In the genomic region with DNA sequence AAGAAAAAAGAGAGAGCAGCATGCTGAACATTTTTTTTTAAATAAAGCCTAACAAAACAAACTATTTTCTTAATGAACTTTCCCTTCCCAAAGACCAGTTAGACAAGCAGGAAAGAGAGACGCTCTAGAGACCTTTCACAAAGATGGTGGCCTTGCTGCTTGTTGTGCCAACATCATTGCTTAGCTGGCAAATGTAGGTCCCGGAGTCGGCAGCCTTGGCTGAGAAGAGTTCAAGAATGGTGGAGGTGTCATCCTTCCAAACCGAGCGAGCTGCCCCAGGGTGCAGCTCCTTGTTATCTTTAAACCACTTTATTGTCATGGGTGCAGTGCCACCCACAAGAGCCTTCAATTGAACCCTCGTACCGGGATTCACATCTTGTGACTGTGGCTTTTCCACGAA, we compare ENCODE assay signal across 30 mouse cellular contexts.
"Had no signal": no experiment of that assay in that cellular context is flagged by ENCODE, and none has a peak within 500 bp of the region (broad histone marks: within the 10 kb centered on the region; RNA-seq: fewer than 3 reads in every experiment).

No protein-coding gene starts in this region.

- DNase-seq: heart, postnatal 10 days; heart, postnatal 14 days; heart, postnatal 36 days; heart, postnatal 4 days; kidney, adult 11 months; kidney, adult 18-20 months; kidney, adult 2 months; kidney, adult 8-10 months; kidney, adult 9 months; kidney, postnatal 10 days; kidney, postnatal 14 days; kidney, postnatal 25 days; kidney, postnatal 36 days; kidney, postnatal 4 days; layer of hippocampus, adult 9-11 months; layer of hippocampus, postnatal 36 days had no signal

- H3K36me3 ChIP-seq: hindbrain, embryonic 10.5 days; hindbrain, embryonic 12.5 days; hindbrain, embryonic 13.5 days; hindbrain, embryonic 15.5 days; intestine, embryonic 15.5 days; kidney, embryonic 15.5 days had no signal

- H3K27ac ChIP-seq: heart, embryonic 13.5 days; heart, embryonic 15.5 days; hindbrain, embryonic 10.5 days; hindbrain, embryonic 12.5 days; hindbrain, embryonic 13.5 days; hindbrain, embryonic 14.5 days; hindbrain, embryonic 15.5 days; hindbrain, postnatal 0 days; intestine, embryonic 15.5 days; kidney, embryonic 15.5 days; kidney, postnatal 0 days; layer of hippocampus, adult 2 months; left cerebral cortex, adult 2 months had no signal

- H3K4me3 ChIP-seq: heart, embryonic 12.5 days; heart, embryonic 13.5 days; heart, embryonic 15.5 days; hindbrain, embryonic 10.5 days; hindbrain, embryonic 12.5 days; hindbrain, embryonic 13.5 days; hindbrain, embryonic 15.5 days; intestine, embryonic 15.5 days; kidney, embryonic 15.5 days; layer of hippocampus, adult 2 months; left cerebral cortex, adult 2 months had no signal

- H3K4me2 ChIP-seq: heart, embryonic 12.5 days; heart, embryonic 13.5 days; heart, embryonic 15.5 days; hindbrain, embryonic 12.5 days; hindbrain, embryonic 13.5 days; hindbrain, embryonic 14.5 days; hindbrain, embryonic 15.5 days; intestine, embryonic 15.5 days; kidney, embryonic 15.5 days had no signal

- H3K27me3 ChIP-seq: heart, embryonic 12.5 days; heart, embryonic 13.5 days; heart, embryonic 15.5 days; hindbrain, embryonic 12.5 days; hindbrain, embryonic 13.5 days; hindbrain, embryonic 15.5 days; intestine, embryonic 15.5 days; kidney, embryonic 15.5 days had no signal
